Mouse (Mus musculus) MEL (cell line): ENCODE results near the gene P2rx1. TPM values are rescaled to one million over a fixed set of nuclear protein-coding genes. Genes with fewer than 3 reads are reported as not detected.

Experiments used
- DNase-seq: peaks from one replicate; pipeline ENCODE4 v3.0.0; 2011; ENCODE audit warnings: low read depth, low spot score
- H3K27ac ChIP-seq: 2 replicates; pipeline ENCODE4 v1.5.1; 2012; ENCODE audit warnings: low read depth, mild to moderate bottlenecking, control low read depth, low read length, moderate library complexity; ENCODE audit not compliant: control insufficient read depth
- H3K27me3 ChIP-seq, 2 experiments: fragments of 150-350 bp in 1 of 2; sonication (generic) in 1 of 2; 2 replicates each; pipeline ENCODE4 v1.6.1; 2012; ENCODE audit warnings: low read length in 2 of 2, mild to moderate bottlenecking in 2 of 2, improper control_type of control experiment in 1 of 2, moderate library complexity in 1 of 2; ENCODE audit not compliant: insufficient read depth in 2 of 2, control insufficient read depth in 1 of 2
- H3K36me3 ChIP-seq, 2 experiments: 2 replicates each; pipeline ENCODE4 v1.6.1; 2012 to 2014; ENCODE audit warnings: low read length in 2 of 2, improper control_type of control experiment in 1 of 2, inconsistent platforms in 1 of 2, mild to moderate bottlenecking in 1 of 2; ENCODE audit not compliant: insufficient read depth in 2 of 2, control insufficient read depth in 1 of 2
- H3K4me1 ChIP-seq, 2 experiments: fragments of 150-350 bp in 1 of 2; sonication (generic) in 1 of 2; 2 replicates each; pipeline ENCODE4 v1.6.1; 2012; ENCODE audit warnings: low read length in 2 of 2, improper control_type of control experiment in 1 of 2, mild to moderate bottlenecking in 1 of 2; ENCODE audit not compliant: insufficient read depth in 2 of 2, control insufficient read depth in 1 of 2
- H3K4me3 ChIP-seq, 2 experiments: fragments of 150-350 bp in 1 of 2; sonication (generic) in 1 of 2; 2 replicates each; pipeline ENCODE4 v1.5.1; 2012; ENCODE audit warnings: low read depth in 2 of 2, low read length in 2 of 2, mild to moderate bottlenecking in 2 of 2, moderate library complexity in 2 of 2, control low read depth in 1 of 2, improper control_type of control experiment in 1 of 2; ENCODE audit not compliant: control insufficient read depth in 1 of 2, insufficient read depth in 1 of 2
- H3K79me2 ChIP-seq: 2 replicates; pipeline ENCODE4 v1.6.1; 2012; ENCODE audit warnings: mild to moderate bottlenecking, low read length, moderate library complexity; ENCODE audit not compliant: control insufficient read depth, poor library complexity, insufficient read depth
- H3K9ac ChIP-seq: 2 replicates; pipeline ENCODE4 v1.6.1; 2012; ENCODE audit warnings: low read depth, mild to moderate bottlenecking, control low read depth, low read length, moderate library complexity; ENCODE audit not compliant: control insufficient read depth, poor library complexity, severe bottlenecking
- H3K9me3 ChIP-seq: fragments of 150-350 bp; sonication (generic); replicated peaks from 2 replicates; pipeline ENCODE4 v1.6.1; 2012; ENCODE audit warnings: mild to moderate bottlenecking, low read length, improper control_type of control experiment, moderate library complexity; ENCODE audit not compliant: insufficient read depth
- CHD1 ChIP-seq: IDR thresholded peaks from 2 replicates; pipeline ENCODE4 v1.6.1; 2012; ENCODE audit warnings: low read depth, mild to moderate bottlenecking, inconsistent platforms, low read length, improper control_type of control experiment
- CTCF ChIP-seq, 3 experiments: IDR thresholded peaks in 2 of 3; conservative IDR thresholded peaks in 1 of 3; 2 replicates each; pipeline ENCODE4 v1.5.1; 2011 to 2012; ENCODE audit warnings: low read length in 3 of 3, low read depth in 2 of 3, mild to moderate bottlenecking in 2 of 3, improper control_type of control experiment in 1 of 3, inconsistent platforms in 1 of 3, mixed read lengths in 1 of 3, moderate library complexity in 1 of 3; ENCODE audit not compliant: control insufficient read depth in 1 of 3, insufficient read depth in 1 of 3, poor library complexity in 1 of 3, severe bottlenecking in 1 of 3
- E2F4 ChIP-seq: IDR thresholded peaks from 2 replicates; pipeline ENCODE4 v1.6.1; 2011; ENCODE audit warnings: low read depth, low read length, improper control_type of control experiment, borderline replicate concordance
- EP300 ChIP-seq, 2 experiments: IDR thresholded peaks; 2 replicates each; pipeline ENCODE4 v1.6.1; 2011; ENCODE audit warnings: improper control_type of control experiment in 2 of 2, low read length in 2 of 2, low read depth in 1 of 2, mild to moderate bottlenecking in 1 of 2
- ETS1 ChIP-seq: IDR thresholded peaks from 2 replicates; pipeline ENCODE4 v1.6.1; 2012; ENCODE audit warnings: low read depth, mild to moderate bottlenecking, inconsistent platforms, low read length, improper control_type of control experiment, moderate library complexity
- GABPA ChIP-seq: IDR thresholded peaks from 2 replicates; pipeline ENCODE4 v1.6.1; 2012; ENCODE audit warnings: low read depth, mild to moderate bottlenecking, inconsistent platforms, low read length, improper control_type of control experiment, moderate library complexity
- GATA1 ChIP-seq: IDR thresholded peaks from 2 replicates; pipeline ENCODE4 v1.6.1; 2011; ENCODE audit warnings: low read depth, low read length, improper control_type of control experiment
- HCFC1 ChIP-seq: IDR thresholded peaks from 2 replicates; pipeline ENCODE4 v1.6.1; 2012; ENCODE audit warnings: low read depth, mild to moderate bottlenecking, inconsistent platforms, low read length, improper control_type of control experiment, moderate library complexity
- JUND ChIP-seq: IDR thresholded peaks from 2 replicates; pipeline ENCODE4 v1.6.1; 2011; ENCODE audit warnings: low read depth, mild to moderate bottlenecking, improper control_type of control experiment, low read length
- MAFK ChIP-seq: IDR thresholded peaks from 2 replicates; pipeline ENCODE4 v1.6.1; 2011; ENCODE audit warnings: low read depth, mild to moderate bottlenecking, low read length, improper control_type of control experiment, borderline replicate concordance
- MAX ChIP-seq: IDR thresholded peaks from 2 replicates; pipeline ENCODE4 v1.6.1; 2011; ENCODE audit warnings: low read length, improper control_type of control experiment
- MEF2A ChIP-seq: IDR thresholded peaks from 2 replicates; pipeline ENCODE4 v1.6.1; 2014; ENCODE audit warnings: low read depth, mild to moderate bottlenecking, inconsistent platforms, low read length, improper control_type of control experiment; ENCODE audit not compliant: poor library complexity, insufficient replicate concordance, severe bottlenecking; ENCODE audit errors: extremely low read depth
- MXI1 ChIP-seq: IDR thresholded peaks from 2 replicates; pipeline ENCODE4 v1.6.1; 2011; ENCODE audit warnings: mild to moderate bottlenecking, low read depth, low read length, improper control_type of control experiment
- MYC ChIP-seq: IDR thresholded peaks from 2 replicates; pipeline ENCODE4 v1.6.1; 2011; ENCODE audit warnings: low read depth, mild to moderate bottlenecking, low read length, improper control_type of control experiment, moderate library complexity
- NELFE ChIP-seq: IDR thresholded peaks from 2 replicates; pipeline ENCODE4 v1.6.1; 2011; ENCODE audit warnings: low read depth, low read length, improper control_type of control experiment
- POLR2A ChIP-seq, 2 experiments: IDR thresholded peaks; 2 replicates each; pipeline ENCODE4 v1.6.1; 2011 to 2012; ENCODE audit warnings: low read length in 2 of 2, mild to moderate bottlenecking in 2 of 2, control low read depth in 1 of 2, improper control_type of control experiment in 1 of 2, low read depth in 1 of 2, moderate library complexity in 1 of 2; ENCODE audit not compliant: control insufficient read depth in 1 of 2, insufficient read depth in 1 of 2, poor library complexity in 1 of 2
- POLR2AphosphoS2 ChIP-seq: IDR thresholded peaks from 2 replicates; pipeline ENCODE4 v1.6.1; 2011; ENCODE audit warnings: low read length, improper control_type of control experiment
- POLR2AphosphoS5 ChIP-seq: IDR thresholded peaks from 2 replicates; pipeline ENCODE4 v1.6.1; 2012; ENCODE audit warnings: low read depth, borderline replicate concordance, mild to moderate bottlenecking, inconsistent platforms, low read length, moderate library complexity, mixed read lengths
- SIN3A ChIP-seq: IDR thresholded peaks from 2 replicates; pipeline ENCODE4 v1.6.1; 2012; ENCODE audit warnings: low read length, improper control_type of control experiment, inconsistent platforms
- TCF12 ChIP-seq: IDR thresholded peaks from 2 replicates; pipeline ENCODE4 v1.6.1; 2014; ENCODE audit warnings: low read depth, mild to moderate bottlenecking, inconsistent platforms, low read length, improper control_type of control experiment, moderate library complexity
- USF1 ChIP-seq: IDR thresholded peaks from 2 replicates; pipeline ENCODE4 v1.6.1; 2014; ENCODE audit warnings: low read depth, mild to moderate bottlenecking, inconsistent platforms, low read length, improper control_type of control experiment, moderate library complexity
- USF2 ChIP-seq, 2 experiments: IDR thresholded peaks; 2 replicates each; pipeline ENCODE4 v1.6.1; 2011 to 2012; ENCODE audit warnings: improper control_type of control experiment in 2 of 2, low read length in 2 of 2, borderline replicate concordance in 1 of 2, inconsistent platforms in 1 of 2, low read depth in 1 of 2, mild to moderate bottlenecking in 1 of 2; ENCODE audit not compliant: insufficient read depth in 1 of 2
- ZC3H11A ChIP-seq: IDR thresholded peaks from 2 replicates; pipeline ENCODE4 v1.6.1; 2012; ENCODE audit warnings: low read depth, mild to moderate bottlenecking, inconsistent platforms, low read length, improper control_type of control experiment
- ZMIZ1 ChIP-seq: IDR thresholded peaks from 2 replicates; pipeline ENCODE4 v1.6.1; 2012; ENCODE audit warnings: low read depth, mild to moderate bottlenecking, inconsistent platforms, low read length, improper control_type of control experiment, moderate library complexity
- polyA plus RNA-seq, 2 experiments: library from polyadenylated mRNA; stranded (reverse) in 1 of 2; unstranded in 1 of 2; fragments of >175 nt in 1 of 2; fragments of >200 nt in 1 of 2; gene quantifications; 2 replicates each; pipeline versions ENCODE4 v1.2.1 to v1.2.4; 2012; ENCODE audit warnings: low replicate concordance in 2 of 2, low read depth in 1 of 2; ENCODE audit not compliant: insufficient read length in 2 of 2, insufficient read depth in 1 of 2, missing spikeins in 1 of 2
- total RNA-seq: library from RNA; depleted of rRNA; stranded (reverse); fragments of 300-350 nt; gene quantifications from 2 replicates; pipeline ENCODE4 v1.2.3, GENCODE M21; 2012

P2rx1 gene
- total and polyA plus RNA-seq, 3 experiments, result 3.0 to 8.1 TPM; not detected in 1

DNA sequence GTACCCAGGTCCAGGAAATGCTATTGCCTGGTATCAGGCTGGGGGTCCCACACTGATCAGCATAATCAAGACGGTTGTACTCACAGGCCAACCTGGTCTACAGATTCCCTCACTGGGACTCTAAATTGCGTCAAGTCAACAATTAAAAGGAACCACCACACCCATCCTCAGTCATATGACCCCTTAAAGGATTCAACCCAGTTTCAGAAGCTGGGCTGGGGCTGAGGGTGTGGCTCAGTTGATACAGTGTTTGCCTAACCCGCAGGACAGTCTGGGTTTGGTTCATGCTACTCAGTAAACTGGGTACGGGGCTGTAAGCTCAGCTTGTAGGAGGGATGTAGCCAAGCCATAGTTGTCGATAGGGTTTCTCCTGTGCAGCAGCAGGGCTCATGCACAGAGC is 12.2 kb upstream of the P2rx1 start:
- peaks cover 0 to 23% of the 10 kb centered on the region in 2 experiments; a peak in 3 of 4 replicates for H3K36me3 ChIP-seq
- TF ChIP-seq ETS1, result 0 out of 2 replicates have a peak, but pooled peaks have one; percentile 22
- peak; percentile 76 for TF ChIP-seq USF1
- no peak for TF ChIP-seq MAFK
- TF ChIP-seq, all 39 proteins: peak for 2
- DNase-seq, result peak; percentile 50
- Histone ChIP-seq H3K4me3 (no peak overlapping the region), H3K4me1 (peaks cover 18 to 27% of the 10 kb centered on the region in 2 experiments), H3K9ac (no peak overlapping the region), H3K27ac (peak overlapping the region; percentile 21; the same call in 1 of the 2 replicates), H3K79me2 (no peaks in the 10 kb centered on the region), H3K9me3 (no peaks in the 10 kb centered on the region), H3K27me3 (no peaks in the 10 kb centered on the region)

DNA sequence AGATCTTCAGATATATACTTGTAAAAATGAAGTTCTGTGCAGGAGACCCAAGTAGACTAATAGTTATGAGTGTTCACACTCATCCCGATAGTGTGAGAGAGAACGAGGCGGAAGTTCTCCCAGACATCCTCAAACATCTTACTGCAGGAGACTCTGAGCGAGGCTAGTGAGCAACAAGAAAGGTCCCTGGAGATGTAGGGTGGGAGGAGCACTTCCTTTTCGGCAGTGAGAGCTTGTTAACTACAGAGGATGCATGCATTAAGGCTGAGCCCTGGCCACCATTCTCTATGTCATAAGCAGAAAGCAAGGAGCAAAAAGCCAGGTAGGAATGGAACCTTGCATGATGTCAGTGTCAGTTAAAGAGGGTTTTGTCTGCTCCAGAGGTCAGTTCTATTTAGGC is 11.7 kb upstream of the P2rx1 start:
- peaks cover 18 to 29% of the 10 kb centered on the region in 2 experiments for H3K4me1 ChIP-seq
- no peak overlapping the region for H3K4me3 ChIP-seq
- no peak for TF ChIP-seq ETS1
- no peak for TF ChIP-seq USF2 (IDR thresholded peaks at IDR 0.05; ENCODE audit: borderline replicate concordance in 1 of 2, insufficient read depth in 1 of 2, low read depth in 1 of 2, low read length in 2 of 2)
- no peak for TF ChIP-seq MEF2A
- TF ChIP-seq E2F4, result no peak
- no peak for TF ChIP-seq GATA1
- no peak for TF ChIP-seq CTCF (IDR thresholded peaks at IDR 0.05 in 2 of 3, conservative IDR thresholded peaks at IDR 0.05 in 1 of 3; ENCODE audit: control insufficient read depth in 1 of 3, insufficient read depth in 1 of 3, low read depth in 2 of 3, low read length in 3 of 3, poor library complexity in 1 of 3, severe bottlenecking in 1 of 3)
- no peak; the same call in 1 of the 2 replicates for TF ChIP-seq SIN3A
- TF ChIP-seq TCF12, result no peak
- TF ChIP-seq EP300 (IDR thresholded peaks at IDR 0.05; ENCODE audit: low read depth in 1 of 2, low read length in 2 of 2), result no peak
- TF ChIP-seq POLR2AphosphoS5, result no peak
- TF ChIP-seq ZC3H11A, result no peak
- DNase-seq, result peak; percentile 60
- H3K36me3 ChIP-seq, result peaks cover 0 to 24% of the 10 kb centered on the region in 2 experiments; a peak in 2 of 4 replicates
- H3K27ac ChIP-seq, result peak overlapping the region; percentile 47
- no peaks in the 10 kb centered on the region for H3K79me2 ChIP-seq
- H3K9ac ChIP-seq, result no peak overlapping the region
- H3K9me3 ChIP-seq, result no peaks in the 10 kb centered on the region
- no peaks in the 10 kb centered on the region for H3K27me3 ChIP-seq

DNA sequence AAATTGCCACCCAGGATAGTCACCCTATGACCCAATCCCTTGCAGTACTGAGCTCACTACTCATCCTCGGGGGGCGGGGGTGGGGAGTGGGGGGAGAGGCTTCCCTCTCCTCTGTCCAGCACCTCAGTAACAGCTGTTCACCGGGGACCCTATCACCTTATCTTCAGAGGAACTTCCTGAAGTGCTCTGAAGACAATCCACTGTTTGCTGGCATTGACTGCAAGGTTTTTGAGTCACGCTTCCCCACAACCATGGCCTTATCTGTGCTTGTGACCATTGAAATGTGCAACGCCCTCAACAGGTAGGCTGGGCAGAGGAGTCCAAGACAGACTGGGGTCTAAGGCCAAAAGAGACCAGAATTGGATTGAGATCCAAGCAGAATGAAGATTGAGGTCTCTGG is 11.1 kb upstream of the P2rx1 start:
- H3K27ac ChIP-seq, result peak overlapping the region; percentile 47
- H3K79me2 ChIP-seq, result no peaks in the 10 kb centered on the region
- H3K4me1 ChIP-seq, result peaks cover 18 to 31% of the 10 kb centered on the region in 2 experiments
- H3K9me3 ChIP-seq, result no peaks in the 10 kb centered on the region
- DNase-seq, result peak; percentile 79
- no peak overlapping the region for H3K9ac ChIP-seq
- H3K36me3 ChIP-seq, result peaks cover 0 to 26% of the 10 kb centered on the region in 2 experiments; a peak in 2 of 4 replicates
- H3K27me3 ChIP-seq, result no peaks in the 10 kb centered on the region
- no peak overlapping the region for H3K4me3 ChIP-seq
- TF ChIP-seq TCF12, result peak; percentile 66
- TF ChIP-seq NELFE, result no peak
- no peak for TF ChIP-seq MEF2A
- 0 out of 2 replicates have a peak, but pooled peaks have one; percentile 17 for TF ChIP-seq JUND
- TF ChIP-seq MYC, result 0 out of 2 replicates have a peak, but pooled peaks have one; percentile 53
- TF ChIP-seq POLR2AphosphoS5, result no peak
- no peak for TF ChIP-seq CHD1
- peak; percentile 53 for TF ChIP-seq HCFC1
- no peak for TF ChIP-seq POLR2A (IDR thresholded peaks at IDR 0.05; ENCODE audit: control insufficient read depth in 1 of 2, insufficient read depth in 1 of 2, low read depth in 1 of 2, low read length in 2 of 2, poor library complexity in 1 of 2)
- TF ChIP-seq MXI1, result peak; percentile 77
- no peak for TF ChIP-seq GABPA
- TF ChIP-seq CTCF (IDR thresholded peaks at IDR 0.05 in 2 of 3, conservative IDR thresholded peaks at IDR 0.05 in 1 of 3; ENCODE audit: control insufficient read depth in 1 of 3, insufficient read depth in 1 of 3, low read depth in 2 of 3, low read length in 3 of 3, poor library complexity in 1 of 3, severe bottlenecking in 1 of 3), result no peak
- peak; percentile 27; the same call in 1 of the 2 replicates for TF ChIP-seq MAFK
- TF ChIP-seq MAX, result peak; percentile 58
- TF ChIP-seq ZMIZ1, result no peak
- TF ChIP-seq GATA1, result peak; percentile 91
- TF ChIP-seq POLR2AphosphoS2, result no peak
